Mouse (Mus musculus) cerebellum, adult 9-10 months (tissue): ENCODE measurements around the gene Fam217b.
A peak's percentile ranks its signal among the peaks of the same experiment; 100 is the strongest.

Source experiments
- DNase-seq: peaks from one replicate; pipeline ENCODE4 v3.0.0; 2022

Gene Fam217b

GRCm38 (mm10) chr2:178449386-178449785 is 35.1 kb downstream of the Fam217b start:
- no peak for DNase-seq

- DNase-seq = no peak
Observed at GRCm38 (mm10) chr2:178450236-178450635, 35.9 kb downstream of the Fam217b start.

GRCm38 (mm10) chr2:178450961-178451360 is 36.6 kb downstream of the Fam217b start:
- no peak for DNase-seq

- DNase-seq = peak; percentile 3
Observed at GRCm38 (mm10) chr2:178454664-178455516, 40.6 kb downstream of the Fam217b start.

GRCm38 (mm10) chr2:178457414-178457813 is 43.1 kb downstream of the Fam217b start:
- DNase-seq = no peak

- no peak for DNase-seq
Observed at GRCm38 (mm10) chr2:178460353-178460752, 46.0 kb downstream of the Fam217b start.

GRCm38 (mm10) chr2:178471546-178472480 is 57.5 kb downstream of the Fam217b start:
- no peak for DNase-seq

- no peak for DNase-seq
Observed at GRCm38 (mm10) chr2:178473916-178474315, 59.6 kb downstream of the Fam217b start.
